Mouse (Mus musculus): ENCODE results near the gene Adsl. TPM values are rescaled to one million over a fixed set of nuclear protein-coding genes. Genes with fewer than 3 reads are reported as not detected.

Gene Adsl
- polyA plus RNA-seq, 1 experiment from 2014 or later, result 197 TPM

DNA sequence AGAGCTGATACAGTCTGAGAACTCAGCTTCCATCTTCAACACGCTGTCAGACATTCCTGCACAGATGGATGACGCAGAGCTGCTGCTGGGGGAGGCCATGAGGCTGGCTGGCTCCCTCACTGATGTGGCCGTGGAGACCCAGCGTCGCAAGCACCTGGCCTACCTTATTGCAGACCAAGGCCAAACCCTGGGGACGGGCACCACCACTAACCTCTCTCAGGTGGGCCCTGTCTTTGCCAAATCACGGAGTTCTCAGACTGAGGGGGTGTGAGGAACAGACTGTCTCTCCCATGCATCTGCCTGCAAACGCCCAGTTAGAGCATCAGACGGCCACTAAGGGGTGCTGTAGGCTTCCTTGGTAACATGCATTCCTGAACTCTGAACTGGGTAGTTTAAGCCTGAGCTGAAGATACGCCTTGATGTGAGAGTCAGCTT, 60.4 kb downstream of the Adsl start:
- H3K4me3 ChIP-seq (ENCODE audit: low read length), result no peak overlapping the region
- 0 out of 2 replicates have a peak, but pooled peaks cover 3% of the 10 kb centered on the region for H3K4me1 ChIP-seq (ENCODE audit: control insufficient read depth, insufficient read depth, low read length)
- 57% methylated on average over 10 of the region's 10 CpGs for WGBS
- H3K27me3 ChIP-seq (ENCODE audit: control insufficient read depth, insufficient read depth, low read length), result no peaks in the 10 kb centered on the region
- H3K27ac ChIP-seq (ENCODE audit: low read depth, low read length), result no peak overlapping the region
- ATAC-seq (ENCODE audit: low FRiP score, low TSS enrichment), result 0 out of 2 replicates have a peak, but pooled peaks have one; percentile 28
- no peak overlapping the region for H3K9ac ChIP-seq (ENCODE audit: low read depth, low read length)
- peaks cover 37% of the 10 kb centered on the region; the same call in 1 of the 2 replicates for H3K36me3 ChIP-seq (ENCODE audit: control insufficient read depth, insufficient read depth, low read length)
- no peak overlapping the region for H3K4me2 ChIP-seq (replicated peaks; ENCODE audit: low read depth, low read length)
- H3K9me3 ChIP-seq (ENCODE audit: control insufficient read depth, low read length), result no peaks in the 10 kb centered on the region

DNA sequence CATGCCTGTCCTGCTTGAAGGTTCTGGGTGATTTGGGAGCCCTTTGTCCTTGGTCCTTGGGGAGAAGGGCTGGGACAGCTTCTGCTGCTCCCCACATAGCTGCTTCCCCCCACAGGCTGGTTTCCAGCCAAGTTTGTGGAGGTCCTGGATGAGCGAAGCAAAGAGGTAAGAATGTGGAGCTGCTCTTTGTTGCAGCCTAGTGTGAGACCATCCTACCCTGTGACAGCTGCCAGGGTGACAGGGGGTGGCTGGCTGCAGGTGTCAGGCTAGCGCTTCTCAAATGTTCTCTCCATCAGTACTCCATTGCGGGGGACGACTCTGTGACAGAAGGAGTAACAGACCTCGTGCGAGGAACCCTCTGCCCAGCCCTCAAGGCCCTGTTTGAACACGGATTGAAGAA, 61.8 kb downstream of the Adsl start:
- Histone ChIP-seq H3K27me3 (ENCODE audit: control insufficient read depth, insufficient read depth, low read length) (no peaks in the 10 kb centered on the region), H3K9ac (ENCODE audit: low read depth, low read length) (no peak overlapping the region), H3K27ac (ENCODE audit: low read depth, low read length) (no peak overlapping the region), H3K4me1 (ENCODE audit: control insufficient read depth, insufficient read depth, low read length) (0 out of 2 replicates have a peak, but pooled peaks cover 3% of the 10 kb centered on the region), H3K4me2 (replicated peaks; ENCODE audit: low read depth, low read length) (no peak overlapping the region), H3K36me3 (ENCODE audit: control insufficient read depth, insufficient read depth, low read length) (peaks cover 47% of the 10 kb centered on the region; the same call in 1 of the 2 replicates), H3K9me3 (ENCODE audit: control insufficient read depth, low read length) (no peaks in the 10 kb centered on the region), H3K4me3 (ENCODE audit: low read length) (no peak overlapping the region)
- ATAC-seq (ENCODE audit: low FRiP score, low TSS enrichment), result no peak
- 75% methylated on average over 7 of the region's 7 CpGs for WGBS

DNA sequence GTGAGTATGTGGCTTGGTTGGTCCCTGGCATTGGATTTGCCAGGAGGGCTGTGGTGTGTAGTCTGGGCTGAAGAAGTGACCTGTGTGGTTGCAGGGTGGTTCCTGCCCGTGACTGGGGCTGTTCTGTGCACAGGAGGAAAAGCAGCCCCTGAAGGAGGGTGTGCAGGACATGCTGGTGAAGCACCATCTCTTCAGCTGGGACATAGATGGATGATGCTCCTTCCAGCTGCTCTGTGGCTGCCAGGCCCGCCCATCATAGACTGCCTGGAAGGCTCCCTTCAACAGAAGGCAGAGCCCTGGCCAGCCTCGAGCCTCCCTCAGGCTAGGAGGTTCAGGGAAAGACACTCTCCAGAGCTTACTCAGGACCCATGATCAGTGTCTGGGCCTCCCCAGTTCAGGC, 63.2 kb downstream of the Adsl start:
- Histone ChIP-seq H3K27ac (ENCODE audit: low read depth, low read length) (no peak overlapping the region), H3K4me3 (ENCODE audit: low read length) (no peak overlapping the region), H3K4me1 (ENCODE audit: control insufficient read depth, insufficient read depth, low read length) (0 out of 2 replicates have a peak, but pooled peaks cover 3% of the 10 kb centered on the region), H3K4me2 (replicated peaks; ENCODE audit: low read depth, low read length) (no peak overlapping the region), H3K36me3 (ENCODE audit: control insufficient read depth, insufficient read depth, low read length) (peaks cover 61% of the 10 kb centered on the region), H3K9me3 (ENCODE audit: control insufficient read depth, low read length) (no peaks in the 10 kb centered on the region), H3K27me3 (ENCODE audit: control insufficient read depth, insufficient read depth, low read length) (no peaks in the 10 kb centered on the region), H3K9ac (ENCODE audit: low read depth, low read length) (no peak overlapping the region)
- WGBS, result 64% methylated on average over 3 of the region's 3 CpGs
- no peak for ATAC-seq (ENCODE audit: low FRiP score, low TSS enrichment)

DNA sequence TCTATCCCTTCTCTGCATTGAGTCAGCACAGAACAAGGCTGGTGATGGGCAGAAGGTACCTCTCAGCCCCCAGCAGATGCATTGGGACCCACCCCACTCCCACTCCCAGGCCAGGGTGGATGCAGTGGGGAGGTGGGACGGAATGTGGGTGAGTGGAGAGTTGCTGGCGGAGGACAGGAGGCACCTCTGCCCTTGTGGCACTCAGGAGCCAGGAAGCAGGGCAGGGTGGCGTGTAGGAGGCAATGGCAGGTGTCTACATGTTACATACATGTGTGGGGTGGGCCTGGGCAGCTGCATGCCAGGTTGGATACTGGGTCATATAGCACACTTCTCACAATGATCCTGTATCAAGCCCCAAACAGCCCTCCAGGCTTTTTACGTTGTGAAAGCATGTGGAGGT, 64.1 kb downstream of the Adsl start:
- Histone ChIP-seq H3K27me3 (ENCODE audit: control insufficient read depth, insufficient read depth, low read length) (no peaks in the 10 kb centered on the region), H3K27ac (ENCODE audit: low read depth, low read length) (no peak overlapping the region), H3K9ac (ENCODE audit: low read depth, low read length) (no peak overlapping the region), H3K4me1 (ENCODE audit: control insufficient read depth, insufficient read depth, low read length) (0 out of 2 replicates have a peak, but pooled peaks cover 3% of the 10 kb centered on the region), H3K4me2 (replicated peaks; ENCODE audit: low read depth, low read length) (no peak overlapping the region), H3K36me3 (ENCODE audit: control insufficient read depth, insufficient read depth, low read length) (peaks cover 68% of the 10 kb centered on the region), H3K4me3 (ENCODE audit: low read length) (no peak overlapping the region), H3K9me3 (ENCODE audit: control insufficient read depth, low read length) (no peaks in the 10 kb centered on the region)
- 90% methylated on average over 4 of the region's 4 CpGs for WGBS
- ATAC-seq (ENCODE audit: low FRiP score, low TSS enrichment), result no peak

DNA sequence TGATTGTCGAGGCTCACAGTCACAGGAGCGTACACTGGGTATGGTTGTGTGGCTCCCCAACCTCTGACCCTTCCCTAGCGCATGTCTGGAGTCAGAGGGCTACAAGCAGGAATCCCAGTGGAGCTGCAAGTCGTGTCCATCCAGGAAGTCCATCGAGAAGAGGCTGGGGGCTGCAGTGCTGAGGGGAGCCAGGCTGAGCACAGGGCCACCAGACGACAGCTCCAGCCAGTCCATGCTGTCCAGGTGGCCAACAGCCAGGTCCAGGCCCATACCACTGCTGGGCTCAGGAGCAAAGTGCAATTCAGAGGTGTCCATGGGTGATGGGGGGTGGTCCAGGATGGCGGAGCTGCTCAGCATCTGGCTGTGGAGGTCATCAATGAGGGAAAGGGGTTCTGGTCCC, 64.9 kb downstream of the Adsl start:
- ATAC-seq (ENCODE audit: low FRiP score, low TSS enrichment), result no peak
- Histone ChIP-seq H3K36me3 (ENCODE audit: control insufficient read depth, insufficient read depth, low read length) (peaks cover 76% of the 10 kb centered on the region), H3K4me2 (replicated peaks; ENCODE audit: low read depth, low read length) (no peak overlapping the region), H3K4me3 (ENCODE audit: low read length) (no peak overlapping the region), H3K9me3 (ENCODE audit: control insufficient read depth, low read length) (no peaks in the 10 kb centered on the region), H3K27ac (ENCODE audit: low read depth, low read length) (no peak overlapping the region), H3K4me1 (ENCODE audit: control insufficient read depth, insufficient read depth, low read length) (0 out of 2 replicates have a peak, but pooled peaks cover 3% of the 10 kb centered on the region), H3K27me3 (ENCODE audit: control insufficient read depth, insufficient read depth, low read length) (no peaks in the 10 kb centered on the region), H3K9ac (ENCODE audit: low read depth, low read length) (no peak overlapping the region)
- 75% methylated on average over 7 of the region's 7 CpGs for WGBS

DNA sequence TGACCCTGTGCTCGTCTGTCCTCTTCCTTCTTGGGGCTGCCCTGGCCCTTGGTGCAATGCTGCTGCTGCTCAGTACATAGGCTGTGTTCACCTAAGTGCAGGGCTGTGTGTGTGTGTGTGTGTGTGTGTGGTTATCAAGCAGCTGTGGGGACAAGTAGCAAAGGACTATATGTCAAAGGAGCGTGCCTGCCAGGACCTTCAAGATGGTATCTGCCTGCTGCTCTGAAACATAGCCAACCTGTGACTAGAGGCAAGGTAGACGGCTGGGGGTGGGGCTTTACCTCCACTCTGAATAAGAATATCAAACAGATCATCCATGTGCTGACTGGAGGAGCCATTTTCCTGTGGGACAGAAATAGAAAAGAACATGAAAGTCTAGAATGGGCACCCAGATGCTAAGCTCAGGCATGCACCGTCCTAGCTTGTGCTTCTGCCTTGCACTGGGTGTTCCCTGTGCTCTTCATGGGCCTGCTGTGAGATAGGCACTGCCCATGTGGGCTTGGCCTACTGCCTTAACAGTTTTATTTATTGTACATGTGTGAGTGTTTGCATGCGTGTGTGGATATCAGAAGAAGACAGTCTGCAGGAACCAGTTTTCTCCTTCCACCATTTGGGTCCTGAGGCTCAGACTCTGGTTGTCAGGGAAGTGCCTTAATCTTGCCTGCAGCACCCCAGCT, 66.9 kb downstream of the Adsl start:
- H3K27me3 ChIP-seq (ENCODE audit: control insufficient read depth, insufficient read depth, low read length), result no peaks in the 10 kb centered on the region

DNA sequence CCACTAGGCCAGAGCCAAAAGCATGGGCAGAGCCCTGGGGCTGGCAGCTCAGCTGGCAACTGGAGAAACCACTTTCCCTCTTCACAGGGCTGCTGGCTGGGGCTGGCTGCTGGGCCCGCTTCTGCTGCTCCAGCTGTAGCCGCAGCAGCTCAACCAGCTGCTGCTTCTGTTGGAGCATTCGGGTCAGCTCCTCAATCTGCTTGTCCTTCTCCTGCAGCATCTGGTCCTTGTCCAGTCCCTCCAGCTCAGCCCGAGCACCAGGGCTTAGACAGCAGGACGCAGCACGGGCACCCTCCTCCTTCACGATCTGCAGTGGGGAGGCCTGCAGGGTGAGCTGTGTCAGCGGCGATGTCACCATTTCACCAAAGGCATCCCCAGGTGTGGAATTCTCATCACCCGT, 68.2 kb downstream of the Adsl start:
- WGBS, result 83% methylated on average over 10 of the region's 10 CpGs
- Histone ChIP-seq H3K27me3 (ENCODE audit: control insufficient read depth, insufficient read depth, low read length) (no peaks in the 10 kb centered on the region), H3K27ac (ENCODE audit: low read depth, low read length) (no peak overlapping the region), H3K4me2 (replicated peaks; ENCODE audit: low read depth, low read length) (no peak overlapping the region), H3K4me1 (ENCODE audit: control insufficient read depth, insufficient read depth, low read length) (no peaks in the 10 kb centered on the region), H3K9me3 (ENCODE audit: control insufficient read depth, low read length) (no peaks in the 10 kb centered on the region), H3K36me3 (ENCODE audit: control insufficient read depth, insufficient read depth, low read length) (peaks cover 84% of the 10 kb centered on the region), H3K9ac (ENCODE audit: low read depth, low read length) (no peak overlapping the region), H3K4me3 (ENCODE audit: low read length) (no peak overlapping the region)
- ATAC-seq (ENCODE audit: low FRiP score, low TSS enrichment), result no peak

More for the DNA sequence above, 66.9 kb downstream of the Adsl start:
- ATAC-seq (ENCODE audit: low FRiP score, low TSS enrichment), result no peak
- Histone ChIP-seq H3K9me3 (ENCODE audit: control insufficient read depth, low read length) (no peaks in the 10 kb centered on the region), H3K27ac (ENCODE audit: low read depth, low read length) (no peak overlapping the region), H3K4me1 (ENCODE audit: control insufficient read depth, insufficient read depth, low read length) (0 out of 2 replicates have a peak, but pooled peaks cover 2% of the 10 kb centered on the region), H3K4me3 (ENCODE audit: low read length) (no peak overlapping the region), H3K4me2 (replicated peaks; ENCODE audit: low read depth, low read length) (no peak overlapping the region), H3K9ac (ENCODE audit: low read depth, low read length) (no peak overlapping the region), H3K36me3 (ENCODE audit: control insufficient read depth, insufficient read depth, low read length) (peaks cover 92% of the 10 kb centered on the region)
- 80% methylated on average over 5 of the region's 5 CpGs for WGBS

DNA sequence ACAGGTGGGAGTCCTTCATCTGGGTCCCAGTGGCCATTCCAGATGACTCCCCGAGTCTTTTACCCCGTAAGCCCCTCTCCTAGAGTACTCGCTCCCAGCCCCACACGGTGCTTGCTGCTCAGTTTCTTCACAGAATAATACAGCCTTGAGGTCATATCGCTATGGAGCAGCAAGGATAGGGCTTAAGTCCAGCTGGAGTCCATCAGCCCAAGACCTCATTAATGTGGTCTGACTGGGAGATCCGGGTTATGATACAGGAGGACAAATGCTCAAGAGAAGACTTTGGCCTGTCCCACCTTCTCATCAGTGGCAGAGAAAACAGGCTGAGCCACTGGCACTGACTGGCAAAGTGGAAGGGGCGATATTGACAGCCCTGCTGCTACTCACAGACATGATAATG, 69.0 kb downstream of the Adsl start:
- WGBS, result 81% methylated on average over 7 of the region's 7 CpGs
- Histone ChIP-seq H3K4me1 (ENCODE audit: control insufficient read depth, insufficient read depth, low read length) (no peaks in the 10 kb centered on the region), H3K27me3 (ENCODE audit: control insufficient read depth, insufficient read depth, low read length) (no peaks in the 10 kb centered on the region), H3K27ac (ENCODE audit: low read depth, low read length) (no peak overlapping the region), H3K9ac (ENCODE audit: low read depth, low read length) (no peak overlapping the region), H3K4me2 (replicated peaks; ENCODE audit: low read depth, low read length) (no peak overlapping the region), H3K9me3 (ENCODE audit: control insufficient read depth, low read length) (no peaks in the 10 kb centered on the region), H3K36me3 (ENCODE audit: control insufficient read depth, insufficient read depth, low read length) (peaks cover 83% of the 10 kb centered on the region), H3K4me3 (ENCODE audit: low read length) (no peak overlapping the region)
- no peak for ATAC-seq (ENCODE audit: low FRiP score, low TSS enrichment)

Data from kidney, embryonic 14.5 days (tissue).